Mouse (Mus musculus): Measurements from ENCODE around the gene Eya2.

- TF ChIP-seq CTCF (IDR thresholded peaks at IDR 0.05; ENCODE audit: control insufficient read depth, insufficient read depth, low read length) (no peak), POLR2A (IDR thresholded peaks at IDR 0.05; ENCODE audit: borderline replicate concordance, control insufficient read depth, low read depth, low read length) (no peak)
Measured at GRCm38 (mm10) chr2:165757799-165758198, 163.0 kb downstream of the Eya2 start.
